Mouse (Mus musculus) embryonic facial prominence, embryonic 10.5 days (tissue): ENCODE results near the gene Kit. TPM values are rescaled to one million over a fixed set of nuclear protein-coding genes. Genes with fewer than 3 reads are reported as not detected.

Experiments used
- DNase-seq: peaks from one replicate; pipeline ENCODE4 v3.0.0-alpha.2; 2017; ENCODE audit warnings: low spot score
- H3K27ac ChIP-seq: fragments of 300-500 bp; sonication (generic); replicated peaks from 2 replicates; pipeline ENCODE4 v1.5.1; 2016; ENCODE audit warnings: mild to moderate bottlenecking
- H3K27me3 ChIP-seq: fragments of 300-500 bp; sonication (generic); replicated peaks from 2 replicates; pipeline ENCODE4 v1.6.1; 2016; ENCODE audit warnings: low read depth, mild to moderate bottlenecking; ENCODE audit not compliant: poor library complexity, severe bottlenecking
- H3K36me3 ChIP-seq: fragments of 300-500 bp; sonication (generic); replicated peaks from 2 replicates; pipeline ENCODE4 v1.6.1; 2016; ENCODE audit warnings: mild to moderate bottlenecking, moderate library complexity
- H3K4me1 ChIP-seq: fragments of 300-500 bp; sonication (generic); 2 replicates; pipeline ENCODE4 v1.6.1; 2016
- H3K4me3 ChIP-seq: fragments of 300-500 bp; sonication (generic); 2 replicates; pipeline ENCODE4 v1.5.1; 2016; ENCODE audit warnings: mild to moderate bottlenecking, moderate library complexity
- H3K9me3 ChIP-seq: fragments of 300-500 bp; sonication (generic); 2 replicates; pipeline ENCODE4 v1.6.1; 2016; ENCODE audit warnings: mild to moderate bottlenecking
- WGBS: fragments of 180-500 bp; shearing (Covaris S2); methylation state at CpG from one replicate; pipeline ENCODE4 v1.1.7; 2016; 5-methylcytosine and 5-hydroxymethylcytosine counted together
- polyA plus RNA-seq: library from polyadenylated mRNA; unstranded; fragments of >200 nt; fragmentation: Nextera tagmentation; extraction: Ambion mirVana; gene quantifications from 2 replicates; pipeline ENCODE4 v1.2.1, GENCODE M21; 2016

Kit gene
- polyA plus RNA-seq, 1 experiment from 2014 or later, result 24.3 TPM

GRCm38 (mm10) chr5:75574151-75574851 is 415 bp upstream of the Kit start:
- no peaks in the 10 kb centered on the region for H3K9me3 ChIP-seq
- H3K4me1 ChIP-seq, result peaks cover 45% of the 10 kb centered on the region
- peak overlapping the region; percentile 89 for H3K27ac ChIP-seq
- peaks cover 54% of the 10 kb centered on the region for H3K27me3 ChIP-seq
- H3K36me3 ChIP-seq, result no peaks in the 10 kb centered on the region
- peak overlapping the region; percentile 81 for H3K4me3 ChIP-seq
- DNase-seq, result no peak
- 3% methylated on average over 27 of the region's 27 CpGs for WGBS

GRCm38 (mm10) chr5:75575567-75576515 is 1.1 kb downstream of the Kit start:
- under 1% methylated on average over 53 of the region's 53 CpGs for WGBS
- peaks cover 49% of the 10 kb centered on the region for H3K4me1 ChIP-seq
- peak; percentile 86 for DNase-seq
- H3K27me3 ChIP-seq, result peaks cover 54% of the 10 kb centered on the region
- no peaks in the 10 kb centered on the region for H3K36me3 ChIP-seq
- no peaks in the 10 kb centered on the region for H3K9me3 ChIP-seq
- peak overlapping the region; percentile 89 for H3K27ac ChIP-seq
- H3K4me3 ChIP-seq, result peak overlapping the region; percentile 81

- H3K4me1 ChIP-seq, result peaks cover 49% of the 10 kb centered on the region
- no peak overlapping the region for H3K27ac ChIP-seq
- no peaks in the 10 kb centered on the region for H3K9me3 ChIP-seq
- peaks cover 47% of the 10 kb centered on the region for H3K27me3 ChIP-seq
- no peak for DNase-seq
- no peaks in the 10 kb centered on the region for H3K36me3 ChIP-seq
- peak overlapping the region; percentile 81 for H3K4me3 ChIP-seq
- WGBS, result 27% methylated on average over 6 of the region's 6 CpGs
These were observed 2.0 kb downstream of the Kit start for GRCm38 (mm10) chr5:75576741-75577140.

GRCm38 (mm10) chr5:75578141-75578540 is 3.4 kb downstream of the Kit start:
- DNase-seq, result no peak
- H3K9me3 ChIP-seq, result no peaks in the 10 kb centered on the region
- H3K27me3 ChIP-seq, result peaks cover 38% of the 10 kb centered on the region
- H3K27ac ChIP-seq, result no peak overlapping the region
- H3K4me1 ChIP-seq, result peaks cover 49% of the 10 kb centered on the region
- H3K36me3 ChIP-seq, result no peaks in the 10 kb centered on the region
- 74% methylated on average over 7 of the region's 7 CpGs for WGBS
- H3K4me3 ChIP-seq, result no peak overlapping the region

- Histone ChIP-seq H3K27ac (no peak overlapping the region), H3K9me3 (no peaks in the 10 kb centered on the region), H3K27me3 (peaks cover 27% of the 10 kb centered on the region), H3K4me1 (peaks cover 47% of the 10 kb centered on the region), H3K36me3 (no peaks in the 10 kb centered on the region), H3K4me3 (no peak overlapping the region)
- 82% methylated on average over 5 of the region's 5 CpGs for WGBS
- no peak for DNase-seq
These were observed 4.5 kb downstream of the Kit start for GRCm38 (mm10) chr5:75579244-75579643.

- H3K4me3 ChIP-seq, result no peak overlapping the region
- WGBS, result 75% methylated on average over 11 of the region's 11 CpGs
- no peak for DNase-seq
- H3K27me3 ChIP-seq, result peaks cover 22% of the 10 kb centered on the region
- no peaks in the 10 kb centered on the region for H3K36me3 ChIP-seq
- no peak overlapping the region for H3K27ac ChIP-seq
- H3K9me3 ChIP-seq, result no peaks in the 10 kb centered on the region
- peaks cover 42% of the 10 kb centered on the region for H3K4me1 ChIP-seq
These were observed 5.0 kb downstream of the Kit start for GRCm38 (mm10) chr5:75579646-75580268.

GRCm38 (mm10) chr5:75581926-75582325 is 7.2 kb downstream of the Kit start:
- WGBS, result 89% methylated on average over 7 of the region's 7 CpGs
- Histone ChIP-seq H3K9me3 (no peaks in the 10 kb centered on the region), H3K27me3 (peaks cover 14% of the 10 kb centered on the region), H3K27ac (no peak overlapping the region), H3K4me1 (peaks cover 25% of the 10 kb centered on the region), H3K36me3 (no peaks in the 10 kb centered on the region), H3K4me3 (no peak overlapping the region)
- DNase-seq, result no peak

- Histone ChIP-seq H3K36me3 (no peaks in the 10 kb centered on the region), H3K27me3 (no peaks in the 10 kb centered on the region), H3K4me1 (peaks cover 22% of the 10 kb centered on the region), H3K27ac (no peak overlapping the region), H3K9me3 (no peaks in the 10 kb centered on the region), H3K4me3 (no peak overlapping the region)
- WGBS, result 93% methylated on average over 4 of the region's 4 CpGs
- DNase-seq, result no peak
These were observed 13.1 kb downstream of the Kit start for GRCm38 (mm10) chr5:75587781-75588180.

- H3K4me3 ChIP-seq, result no peak overlapping the region
- WGBS, result 83% methylated on average over 15 of the region's 15 CpGs
- no peaks in the 10 kb centered on the region for H3K36me3 ChIP-seq
- no peaks in the 10 kb centered on the region for H3K27me3 ChIP-seq
- peaks cover 28% of the 10 kb centered on the region for H3K4me1 ChIP-seq
- no peak for DNase-seq
- no peak overlapping the region for H3K27ac ChIP-seq
- H3K9me3 ChIP-seq, result no peaks in the 10 kb centered on the region
These were observed 15.0 kb downstream of the Kit start for GRCm38 (mm10) chr5:75589552-75590346.

GRCm38 (mm10) chr5:75590961-75591360 is 16.2 kb downstream of the Kit start:
- Histone ChIP-seq H3K4me1 (peaks cover 38% of the 10 kb centered on the region), H3K27ac (no peak overlapping the region), H3K9me3 (no peaks in the 10 kb centered on the region), H3K4me3 (no peak overlapping the region), H3K27me3 (no peaks in the 10 kb centered on the region), H3K36me3 (no peaks in the 10 kb centered on the region)
- no peak for DNase-seq
- WGBS, result 51% methylated on average over 6 of the region's 6 CpGs

- Histone ChIP-seq H3K9me3 (no peaks in the 10 kb centered on the region), H3K36me3 (no peaks in the 10 kb centered on the region), H3K4me1 (peaks cover 44% of the 10 kb centered on the region), H3K4me3 (no peak overlapping the region), H3K27ac (peak overlapping the region; percentile 37), H3K27me3 (no peaks in the 10 kb centered on the region)
- 74% methylated on average over 11 of the region's 11 CpGs for WGBS
- DNase-seq, result no peak
These were observed 16.9 kb downstream of the Kit start for GRCm38 (mm10) chr5:75591567-75591966.

- WGBS, result 93% methylated on average over 10 of the region's 10 CpGs
- H3K4me1 ChIP-seq, result peaks cover 69% of the 10 kb centered on the region
These were observed 20.6 kb downstream of the Kit start for GRCm38 (mm10) chr5:75595319-75595718.

More at GRCm38 (mm10) chr5:75595319-75595718, 20.6 kb downstream of the Kit start:
- DNase-seq, result no peak
- no peaks in the 10 kb centered on the region for H3K9me3 ChIP-seq
- no peaks in the 10 kb centered on the region for H3K36me3 ChIP-seq
- H3K27me3 ChIP-seq, result no peaks in the 10 kb centered on the region
- H3K27ac ChIP-seq, result no peak overlapping the region
- no peak overlapping the region for H3K4me3 ChIP-seq
